Mouse (Mus musculus): ENCODE measurements at regions not wholly inside any gene's neighbourhood (a gene's known extent, or its start where the extent isn't known, plus 50 kb on each side); places are given as distances from the start of the nearest gene placed in this dataset.

DNA sequence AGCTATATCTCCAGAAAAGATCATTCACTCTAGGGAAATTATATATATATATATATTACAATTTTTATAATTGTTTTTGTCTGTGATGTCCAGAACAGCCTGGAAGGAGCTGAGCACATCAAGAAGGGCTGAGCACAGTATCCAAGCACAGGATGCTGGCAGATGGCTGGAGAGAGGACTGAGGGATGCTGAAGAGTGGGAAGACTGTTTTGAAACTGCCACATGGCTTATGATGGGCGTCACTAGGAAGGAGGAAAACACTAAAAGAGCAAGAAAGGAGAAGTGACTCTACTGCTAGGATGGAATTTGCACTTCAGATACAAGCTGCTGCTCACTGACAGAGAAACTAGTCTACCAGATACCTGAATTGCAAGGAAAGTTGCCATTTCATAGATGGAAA, 50.4 kb upstream of the Atg10 start:
- no peak overlapping the region for H3K4me2 ChIP-seq
- no peak overlapping the region for H3K9ac ChIP-seq
- no peaks in the 10 kb centered on the region for H3K27me3 ChIP-seq
- H3K9me3 ChIP-seq, result no peaks in the 10 kb centered on the region
- 0 out of 2 replicates have a peak, but pooled peaks cover 11% of the 10 kb centered on the region for H3K4me1 ChIP-seq
- peak overlapping the region; percentile 77 for H3K27ac ChIP-seq
- no peaks in the 10 kb centered on the region for H3K36me3 ChIP-seq
- no peak for ATAC-seq (ENCODE audit: borderline replicate concordance, extremely low read depth, low FRiP score, low TSS enrichment)
- no peak overlapping the region for H3K4me3 ChIP-seq
- 40% methylated on average over 1 of the region's 1 CpGs for WGBS

DNA sequence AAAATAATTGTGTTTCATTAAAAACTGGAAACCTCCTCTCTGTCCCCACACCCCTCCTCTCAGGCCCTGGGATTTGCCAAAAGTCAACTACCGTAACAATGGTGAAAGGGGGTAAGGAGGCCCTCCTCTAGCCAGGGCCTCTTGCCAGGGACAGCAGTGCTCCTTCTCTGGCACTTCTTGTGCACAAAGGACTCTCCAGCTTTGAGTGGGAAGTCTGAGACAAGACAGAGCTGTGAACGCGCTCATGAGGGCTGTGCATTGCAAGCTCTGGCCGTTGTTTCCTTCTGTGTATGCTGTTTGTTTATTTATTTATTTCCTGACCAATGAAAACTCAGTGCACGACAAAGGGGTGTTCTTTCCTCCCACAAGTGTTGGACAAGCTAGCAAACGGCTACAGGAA, 50.8 kb upstream of the Atg10 start:
- ATAC-seq (ENCODE audit: borderline replicate concordance, extremely low read depth, low FRiP score, low TSS enrichment), result peak; percentile 94
- no peaks in the 10 kb centered on the region for H3K36me3 ChIP-seq
- H3K27me3 ChIP-seq, result no peaks in the 10 kb centered on the region
- no peak overlapping the region for H3K4me3 ChIP-seq
- 0 out of 2 replicates have a peak, but pooled peaks cover 11% of the 10 kb centered on the region for H3K4me1 ChIP-seq
- H3K9ac ChIP-seq, result no peak overlapping the region
- peak overlapping the region; percentile 77 for H3K27ac ChIP-seq
- WGBS, result 29% methylated on average over 6 of the region's 6 CpGs
- no peak overlapping the region for H3K4me2 ChIP-seq
- H3K9me3 ChIP-seq, result no peaks in the 10 kb centered on the region

- H3K9me3 ChIP-seq, result no peaks in the 10 kb centered on the region
- H3K4me2 ChIP-seq, result no peak overlapping the region
- 0 out of 2 replicates have a peak, but pooled peaks cover 6% of the 10 kb centered on the region for H3K4me1 ChIP-seq
- no peak for ATAC-seq (ENCODE audit: borderline replicate concordance, extremely low read depth, low FRiP score, low TSS enrichment)
- H3K36me3 ChIP-seq, result no peaks in the 10 kb centered on the region
- no peak overlapping the region for H3K9ac ChIP-seq
- H3K4me3 ChIP-seq, result no peak overlapping the region
- H3K27ac ChIP-seq, result no peak overlapping the region
- H3K27me3 ChIP-seq, result no peaks in the 10 kb centered on the region
- 75% methylated on average over 3 of the region's 3 CpGs for WGBS
Observed at GRCm38 (mm10) chr13:91279487-91279886, 55.7 kb upstream of the Atg10 start.

- H3K27me3 ChIP-seq, result no peaks in the 10 kb centered on the region
- H3K27ac ChIP-seq, result no peak overlapping the region
- H3K36me3 ChIP-seq, result no peaks in the 10 kb centered on the region
- WGBS, result 66% methylated on average over 7 of the region's 7 CpGs
- H3K9me3 ChIP-seq, result no peaks in the 10 kb centered on the region
- H3K4me2 ChIP-seq, result no peak overlapping the region
- no peak overlapping the region for H3K9ac ChIP-seq
- no peaks in the 10 kb centered on the region for H3K4me1 ChIP-seq
- ATAC-seq (ENCODE audit: borderline replicate concordance, extremely low read depth, low FRiP score, low TSS enrichment), result no peak
- no peak overlapping the region for H3K4me3 ChIP-seq
Observed at GRCm38 (mm10) chr13:91295552-91296170, 71.9 kb upstream of the Atg10 start.

GRCm38 (mm10) chr13:91296521-91297160, 72.9 kb upstream of the Atg10 start:
- Histone ChIP-seq H3K9me3 (no peaks in the 10 kb centered on the region), H3K4me2 (no peak overlapping the region), H3K27me3 (no peaks in the 10 kb centered on the region), H3K9ac (no peak overlapping the region), H3K4me3 (no peak overlapping the region), H3K4me1 (no peaks in the 10 kb centered on the region), H3K36me3 (no peaks in the 10 kb centered on the region), H3K27ac (no peak overlapping the region)
- WGBS, result 69% methylated on average over 5 of the region's 5 CpGs
- ATAC-seq (ENCODE audit: borderline replicate concordance, extremely low read depth, low FRiP score, low TSS enrichment), result no peak

DNA sequence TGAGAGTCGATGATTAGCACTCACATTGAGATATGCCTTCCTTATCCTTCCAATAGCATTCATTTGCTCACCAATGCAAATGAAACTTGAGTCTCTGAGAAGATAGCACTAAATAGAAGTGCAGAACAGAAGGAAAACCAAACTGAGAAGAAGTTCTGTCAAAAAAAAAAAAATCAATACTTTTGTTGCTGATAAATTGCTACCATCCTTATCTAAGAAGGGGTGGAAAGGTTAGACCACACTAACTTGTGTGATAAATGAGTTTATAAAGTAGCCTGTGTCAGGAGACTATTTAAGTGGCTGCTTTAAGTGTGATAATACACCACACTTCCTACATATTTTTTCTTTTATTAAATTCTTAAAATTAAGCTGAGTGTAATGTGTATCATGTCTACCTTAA, 78.1 kb upstream of the Atg10 start:
- no peaks in the 10 kb centered on the region for H3K27me3 ChIP-seq
- ATAC-seq (ENCODE audit: borderline replicate concordance, extremely low read depth, low FRiP score, low TSS enrichment), result no peak
- no peak overlapping the region for H3K27ac ChIP-seq
- no peak overlapping the region for H3K4me2 ChIP-seq
- H3K36me3 ChIP-seq, result no peaks in the 10 kb centered on the region
- H3K9me3 ChIP-seq, result no peaks in the 10 kb centered on the region
- H3K4me3 ChIP-seq, result no peak overlapping the region
- H3K9ac ChIP-seq, result no peak overlapping the region
- no peaks in the 10 kb centered on the region for H3K4me1 ChIP-seq
- 81% methylated on average over 1 of the region's 1 CpGs for WGBS

DNA sequence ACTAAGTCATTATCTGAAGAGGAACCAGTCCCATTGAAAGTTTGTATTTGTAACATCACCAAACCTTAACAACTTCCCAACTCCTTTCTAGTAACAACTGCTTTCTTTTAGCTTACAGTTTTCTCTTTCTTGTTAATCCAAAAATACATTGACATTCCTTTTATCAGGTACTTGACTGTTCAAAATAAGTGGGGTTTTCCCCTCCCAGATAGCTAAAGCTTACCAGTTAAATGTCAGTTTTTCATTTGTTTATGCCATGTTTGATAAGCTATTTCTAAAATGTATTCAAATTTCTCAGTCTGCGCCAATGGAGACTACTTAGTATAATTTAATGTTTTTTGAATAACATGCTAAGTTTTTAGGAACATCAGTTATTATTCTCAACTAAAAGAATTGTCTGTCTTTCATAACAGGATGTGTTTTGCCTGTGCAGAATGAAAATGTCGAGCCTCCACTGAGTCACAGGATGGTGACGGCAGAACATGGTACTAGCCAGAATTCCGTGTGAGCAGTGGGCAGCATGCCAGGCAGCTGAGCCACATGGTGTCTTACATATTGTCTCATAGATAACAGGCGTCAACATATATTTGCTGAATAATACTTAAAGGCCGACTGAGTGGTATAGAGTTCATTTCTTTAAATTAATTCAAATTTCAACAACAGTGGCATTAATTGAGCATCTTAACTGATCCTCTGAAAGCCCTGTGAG, 82.1 kb upstream of the Atg10 start:
- Histone ChIP-seq H3K9ac (no peak overlapping the region), H3K9me3 (no peaks in the 10 kb centered on the region), H3K36me3 (no peaks in the 10 kb centered on the region), H3K27me3 (no peaks in the 10 kb centered on the region), H3K4me2 (no peak overlapping the region), H3K27ac (no peak overlapping the region), H3K4me1 (no peaks in the 10 kb centered on the region), H3K4me3 (no peak overlapping the region)
- no peak for ATAC-seq (ENCODE audit: borderline replicate concordance, extremely low read depth, low FRiP score, low TSS enrichment)
- WGBS, result 44% methylated on average over 6 of the region's 6 CpGs

GRCm38 (mm10) chr13:91306545-91306944, 82.8 kb upstream of the Atg10 start:
- Histone ChIP-seq H3K36me3 (no peaks in the 10 kb centered on the region), H3K9ac (no peak overlapping the region), H3K4me1 (no peaks in the 10 kb centered on the region), H3K9me3 (no peaks in the 10 kb centered on the region), H3K4me3 (no peak overlapping the region), H3K4me2 (no peak overlapping the region), H3K27ac (no peak overlapping the region), H3K27me3 (no peaks in the 10 kb centered on the region)
- no peak for ATAC-seq (ENCODE audit: borderline replicate concordance, extremely low read depth, low FRiP score, low TSS enrichment)
- WGBS, result 82% methylated on average over 4 of the region's 4 CpGs

DNA sequence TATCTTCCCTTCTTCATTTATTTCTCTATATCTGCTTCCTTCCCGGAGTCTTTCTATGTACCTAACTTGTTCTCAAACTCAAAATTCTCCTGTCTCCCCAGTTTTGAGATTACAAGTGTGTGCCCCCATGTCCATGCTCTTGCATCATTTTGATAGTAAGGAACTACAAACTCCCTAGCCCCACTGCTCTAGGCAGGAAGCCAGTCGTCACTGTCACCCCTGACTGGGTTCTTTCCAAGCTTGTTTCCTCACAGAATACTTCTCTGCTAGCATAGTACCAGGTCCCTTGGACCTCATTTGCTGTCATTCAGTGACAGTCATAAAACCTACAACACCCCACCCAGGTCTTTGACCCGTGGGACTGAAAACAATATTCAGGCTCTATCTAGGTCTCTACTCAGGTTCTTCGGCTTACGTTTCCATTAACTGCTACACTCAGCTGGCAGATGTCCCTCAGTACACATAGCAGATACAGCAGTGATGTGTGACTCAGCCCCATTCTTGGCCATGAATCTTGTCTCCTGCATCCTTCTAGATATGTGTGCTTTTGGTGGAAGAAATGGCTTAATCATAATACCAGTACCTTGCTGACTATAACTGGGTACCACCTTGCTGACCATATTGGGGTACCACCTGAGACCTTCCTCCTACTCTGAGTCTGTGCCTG, 89.3 kb upstream of the Atg10 start:
- Histone ChIP-seq H3K27ac (no peak overlapping the region), H3K27me3 (no peaks in the 10 kb centered on the region), H3K4me3 (no peak overlapping the region), H3K4me2 (no peak overlapping the region), H3K36me3 (no peaks in the 10 kb centered on the region), H3K9ac (no peak overlapping the region), H3K4me1 (no peaks in the 10 kb centered on the region), H3K9me3 (no peaks in the 10 kb centered on the region)
- no peak for ATAC-seq (ENCODE audit: borderline replicate concordance, extremely low read depth, low FRiP score, low TSS enrichment)
- 61% methylated on average over 5 of the region's 5 CpGs for WGBS

GRCm38 (mm10) chr13:91322331-91322730, 98.6 kb upstream of the Atg10 start:
- H3K27ac ChIP-seq, result no peak overlapping the region
- H3K4me3 ChIP-seq, result no peak overlapping the region
- H3K4me2 ChIP-seq, result no peak overlapping the region
- ATAC-seq (ENCODE audit: borderline replicate concordance, extremely low read depth, low FRiP score, low TSS enrichment), result no peak
- H3K4me1 ChIP-seq, result no peaks in the 10 kb centered on the region
- no peaks in the 10 kb centered on the region for H3K36me3 ChIP-seq
- WGBS, result 86% methylated on average over 6 of the region's 6 CpGs
- no peaks in the 10 kb centered on the region for H3K27me3 ChIP-seq
- H3K9ac ChIP-seq, result no peak overlapping the region
- no peaks in the 10 kb centered on the region for H3K9me3 ChIP-seq

GRCm38 (mm10) chr13:91326834-91327233, 103.1 kb upstream of the Atg10 start:
- no peaks in the 10 kb centered on the region for H3K36me3 ChIP-seq
- WGBS, result 75% methylated on average over 3 of the region's 3 CpGs
- no peak overlapping the region for H3K27ac ChIP-seq
- no peak overlapping the region for H3K4me3 ChIP-seq
- no peak for ATAC-seq (ENCODE audit: borderline replicate concordance, extremely low read depth, low FRiP score, low TSS enrichment)
- H3K9me3 ChIP-seq, result no peaks in the 10 kb centered on the region
- no peaks in the 10 kb centered on the region for H3K4me1 ChIP-seq
- H3K27me3 ChIP-seq, result no peaks in the 10 kb centered on the region
- H3K9ac ChIP-seq, result no peak overlapping the region
- H3K4me2 ChIP-seq, result no peak overlapping the region

GRCm38 (mm10) chr13:91334283-91334682, 110.5 kb upstream of the Atg10 start:
- no peaks in the 10 kb centered on the region for H3K27me3 ChIP-seq
- ATAC-seq (ENCODE audit: borderline replicate concordance, extremely low read depth, low FRiP score, low TSS enrichment), result no peak
- H3K4me3 ChIP-seq, result no peak overlapping the region
- no peak overlapping the region for H3K4me2 ChIP-seq
- H3K9ac ChIP-seq, result no peak overlapping the region
- no peaks in the 10 kb centered on the region for H3K36me3 ChIP-seq
- no peak overlapping the region for H3K27ac ChIP-seq
- H3K9me3 ChIP-seq, result no peaks in the 10 kb centered on the region
- no peaks in the 10 kb centered on the region for H3K4me1 ChIP-seq

All from lung, embryonic 15.5 days (tissue).